Mouse (Mus musculus) G1E-ER4 (cell line): Measurements from ENCODE around the gene Hsp90ab1. TPM values are rescaled to one million over a fixed set of nuclear protein-coding genes. Genes with fewer than 3 reads are reported as not detected.

Experiments
- GATA1 ChIP-seq: IDR thresholded peaks from one replicate; pipeline ENCODE4 v1.8.0; 2012; ENCODE audit warnings: low read length, inconsistent platforms
- polyA plus RNA-seq: library from polyadenylated mRNA; stranded (reverse); fragments of >175 nt; gene quantifications from 2 replicates; pipeline ENCODE4 v1.2.3, GENCODE M21; 2012

Gene Hsp90ab1
- polyA plus RNA-seq, 1 experiment = 319 TPM

- no peak for TF ChIP-seq GATA1
Observed at GRCm38 (mm10) chr17:45518766-45519475, 54.1 kb downstream of the Hsp90ab1 start.

Other genes starting within 250 kb of the Hsp90ab1 start
- gene Cdc5l, start 139.5 kb downstream of the Hsp90ab1 start, polyA plus RNA-seq = 4.4 and 5.0 TPM in 2 replicates
- gene Spats1, start 97.9 kb downstream of the Hsp90ab1 start, polyA plus RNA-seq = not detected in 2 replicates
- gene Aars2, start 66.4 kb downstream of the Hsp90ab1 start, polyA plus RNA-seq = 37.7 and 45.9 TPM in 2 replicates
- gene Tcte1, start 49.8 kb downstream of the Hsp90ab1 start, polyA plus RNA-seq = not detected in 2 replicates
- not detected in 2 replicates for gene Tmem151b, start 23.6 kb downstream of the Hsp90ab1 start, polyA plus RNA-seq
- 2.7 and 2.9 TPM in 2 replicates for gene Nfkbie, start 17.6 kb downstream of the Hsp90ab1 start, polyA plus RNA-seq
- 34.0 and 66.2 TPM in 2 replicates for gene Slc35b2, start 9.4 kb downstream of the Hsp90ab1 start, polyA plus RNA-seq
- gene Slc29a1, start 26.3 kb upstream of the Hsp90ab1 start, polyA plus RNA-seq = 136 and 228 TPM in 2 replicates
- not detected in 2 replicates for gene Mymx, start 28.8 kb upstream of the Hsp90ab1 start, polyA plus RNA-seq
- not detected in 2 replicates for gene Capn11, start 86.1 kb upstream of the Hsp90ab1 start, polyA plus RNA-seq
- gene Mrpl14, start 113.1 kb upstream of the Hsp90ab1 start, polyA plus RNA-seq = 267 and 359 TPM in 2 replicates
- 21.1 and 21.4 TPM in 2 replicates for gene Tmem63b, start 113.6 kb upstream of the Hsp90ab1 start, polyA plus RNA-seq
- gene 1600014C23Rik, start 160.6 kb upstream of the Hsp90ab1 start, polyA plus RNA-seq = 0.53 and 1.1 TPM in 2 replicates